Mouse (Mus musculus) olfactory bulb, adult 2 months (tissue): ENCODE results near the gene Ggt7. TPM values are rescaled to one million over a fixed set of nuclear protein-coding genes. Genes with fewer than 3 reads are reported as not detected.

ENCODE experiments used
- H3K27ac ChIP-seq: fragments of 200-500 bp; 2 replicates; pipeline ENCODE4 v1.5.1; 2012; ENCODE audit warnings: low read depth, low read length; ENCODE audit not compliant: insufficient read depth
- H3K4me1 ChIP-seq: fragments of 200-500 bp; 2 replicates; pipeline ENCODE4 v1.6.1; 2012; ENCODE audit warnings: low read length; ENCODE audit not compliant: control insufficient read depth, insufficient read depth
- H3K4me3 ChIP-seq: fragments of 200-500 bp; 2 replicates; pipeline ENCODE4 v1.5.1; 2012; ENCODE audit warnings: mild to moderate bottlenecking, low read depth, low read length, moderate library complexity; ENCODE audit not compliant: insufficient read depth
- CTCF ChIP-seq: fragments of 200-500 bp; IDR thresholded peaks from 2 replicates; pipeline ENCODE4 v1.5.1; 2012; ENCODE audit warnings: low read depth, mild to moderate bottlenecking, low read length, moderate library complexity; ENCODE audit not compliant: insufficient read depth
- POLR2A ChIP-seq: fragments of 200-500 bp; IDR thresholded peaks from 2 replicates; pipeline ENCODE4 v1.6.1; 2012; ENCODE audit warnings: mild to moderate bottlenecking, low read depth, low read length, moderate library complexity; ENCODE audit not compliant: insufficient read depth
- WGBS: fragments of 180-500 bp; shearing (Covaris S2); methylation state at CpG from one replicate; pipeline ENCODE4 v1.1.7; 2018; 5-methylcytosine and 5-hydroxymethylcytosine counted together
- polyA plus RNA-seq: library from polyadenylated mRNA; stranded (reverse); fragments of >200 nt; gene quantifications from 2 replicates; pipeline ENCODE4 v1.2.4, GENCODE M21; 2012; ENCODE audit warnings: low replicate concordance; ENCODE audit not compliant: missing spikeins, insufficient read depth, insufficient read length

The Ggt7 gene
- not detected in 2 replicates for polyA plus RNA-seq

DNA sequence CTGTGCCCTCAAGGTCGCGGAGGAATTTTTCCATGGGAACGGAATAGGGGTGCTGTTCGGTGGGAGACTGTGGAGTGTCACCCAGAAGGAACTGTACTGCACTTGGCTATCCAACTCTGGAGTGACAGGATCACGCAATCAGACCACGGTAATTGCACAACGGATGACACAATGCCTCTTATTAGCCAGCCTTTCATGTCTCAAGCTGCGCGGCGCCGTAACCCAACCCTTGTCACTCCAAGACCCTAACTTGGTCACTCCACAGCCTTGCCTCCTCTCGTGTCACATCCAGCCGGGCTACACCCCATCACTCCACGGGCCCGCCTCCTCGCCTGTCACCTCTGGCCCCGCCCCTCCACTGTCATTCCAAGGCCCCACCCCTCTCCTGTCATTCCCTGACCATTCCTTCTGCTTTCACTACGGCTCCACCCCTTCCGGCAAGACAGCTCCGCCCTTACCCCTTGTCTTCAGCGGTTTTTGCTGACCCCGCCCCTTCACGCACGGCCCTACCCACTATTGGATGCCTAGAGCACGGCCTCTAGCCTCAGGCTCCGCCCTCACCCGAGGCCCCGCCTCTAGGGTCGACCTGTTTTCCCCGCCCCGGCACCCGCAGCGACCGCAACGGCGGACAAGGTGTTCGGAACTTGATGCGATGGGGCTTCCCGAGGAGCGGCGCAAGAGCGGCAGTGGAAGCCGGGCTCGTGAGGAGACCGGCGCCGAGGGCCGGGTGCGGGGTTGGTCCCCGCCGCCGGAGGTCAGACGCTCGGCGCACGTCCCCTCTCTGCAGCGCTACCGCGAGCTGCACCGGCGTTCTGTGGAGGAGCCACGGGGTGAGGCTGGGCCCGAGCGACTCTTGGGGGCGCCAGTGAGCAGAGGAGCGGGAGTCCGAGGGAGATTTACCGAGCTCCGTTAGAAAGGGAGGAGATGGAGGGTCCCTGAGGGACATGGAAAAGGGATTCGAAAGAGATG is at the start of gene Ggt7, which contains the start of gene Acss2:
TSS of gene Ggt7 (minus strand) at position 783 of the 969 bp plus-strand sequence.
TSS of gene Acss2 (plus strand) at position 494 of the 969 bp plus-strand sequence.
- H3K4me1 ChIP-seq = peaks cover 13% of the 10 kb centered on the region
- H3K27ac ChIP-seq = peak within 1 kb of the TSS; percentile 47; the same call in 1 of the 2 replicates
- peak; percentile 62 for TF ChIP-seq CTCF
- TF ChIP-seq POLR2A = peak; percentile 62
- 1% methylated on average over 70 of the region's 70 CpGs for WGBS
- H3K4me3 ChIP-seq = peak within 1 kb of the TSS; percentile 81

DNA sequence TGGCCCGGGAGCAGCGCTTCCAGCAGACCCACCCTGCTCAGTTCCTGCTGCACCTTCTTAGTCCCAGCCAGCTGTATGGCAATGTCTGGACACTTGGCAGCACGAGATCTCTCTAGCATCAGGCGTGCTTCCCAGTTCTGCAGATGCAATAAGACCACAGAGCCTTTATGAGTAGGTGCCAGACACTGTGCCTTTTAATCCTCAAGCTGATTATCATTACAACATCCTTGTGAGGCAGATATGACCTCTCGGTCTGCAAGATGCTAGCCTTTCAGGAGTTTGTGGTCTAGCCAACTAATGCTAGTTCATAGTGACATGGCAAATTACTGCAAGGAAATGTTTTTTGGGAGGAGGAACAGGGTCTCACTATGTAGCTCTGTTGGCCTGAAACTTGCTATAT is 49.7 kb upstream of the Ggt7 start:
- no peak overlapping the region for H3K27ac ChIP-seq
- no peak overlapping the region for H3K4me3 ChIP-seq
- WGBS = 78% methylated on average over 5 of the region's 5 CpGs
- TF ChIP-seq CTCF (no peak), POLR2A (no peak)
- H3K4me1 ChIP-seq = no peaks in the 10 kb centered on the region

DNA sequence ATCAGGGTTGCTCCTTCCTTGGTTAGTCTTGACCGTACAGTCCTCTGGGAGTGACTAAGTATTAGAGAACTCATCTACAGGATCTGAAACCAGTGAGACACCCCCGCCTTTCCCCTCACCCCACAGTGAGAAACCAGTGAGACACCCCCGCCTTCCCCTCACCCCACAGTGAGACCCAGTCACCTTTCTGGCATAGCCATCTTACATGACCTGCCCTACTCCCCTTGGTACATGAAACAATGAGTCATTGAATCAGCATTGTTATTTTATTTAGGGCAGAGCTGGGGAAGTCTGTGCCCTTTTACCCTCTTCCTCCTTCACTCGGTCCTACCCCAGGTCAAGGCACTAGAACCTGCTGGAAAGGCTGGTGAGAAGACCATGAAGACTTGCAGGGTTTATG is 44.9 kb upstream of the Ggt7 start:
- H3K4me1 ChIP-seq = no peaks in the 10 kb centered on the region
- 88% methylated on average over 4 of the region's 4 CpGs for WGBS

DNA sequence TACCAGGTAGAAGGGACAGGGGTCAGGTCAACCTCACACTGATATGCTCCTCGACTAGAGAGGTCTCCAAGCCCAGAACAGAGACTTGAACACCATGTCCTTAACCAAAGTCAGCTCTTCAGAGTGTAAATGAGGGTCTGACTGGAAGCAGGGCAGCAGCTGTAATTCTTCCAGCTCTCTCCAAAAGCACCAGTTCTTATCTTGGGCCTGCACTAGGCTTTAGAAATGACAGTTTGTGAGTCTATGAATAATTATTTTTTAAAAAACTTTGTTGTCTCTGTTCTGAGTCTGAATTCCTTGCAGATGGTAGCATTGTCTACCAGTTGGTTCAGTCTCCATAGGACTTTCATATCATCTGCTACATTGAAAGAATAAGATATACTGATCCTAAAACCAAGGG is 44.2 kb upstream of the Ggt7 start:
- Histone ChIP-seq H3K27ac (no peak overlapping the region), H3K4me3 (no peak overlapping the region), H3K4me1 (no peaks in the 10 kb centered on the region)
- TF ChIP-seq POLR2A (no peak), CTCF (no peak)
- WGBS = 66% methylated on average over 1 of the region's 1 CpGs

More for the DNA sequence above, 44.9 kb upstream of the Ggt7 start:
- H3K4me3 ChIP-seq = no peak overlapping the region
- TF ChIP-seq POLR2A = no peak
- TF ChIP-seq CTCF = no peak
- H3K27ac ChIP-seq = no peak overlapping the region

DNA sequence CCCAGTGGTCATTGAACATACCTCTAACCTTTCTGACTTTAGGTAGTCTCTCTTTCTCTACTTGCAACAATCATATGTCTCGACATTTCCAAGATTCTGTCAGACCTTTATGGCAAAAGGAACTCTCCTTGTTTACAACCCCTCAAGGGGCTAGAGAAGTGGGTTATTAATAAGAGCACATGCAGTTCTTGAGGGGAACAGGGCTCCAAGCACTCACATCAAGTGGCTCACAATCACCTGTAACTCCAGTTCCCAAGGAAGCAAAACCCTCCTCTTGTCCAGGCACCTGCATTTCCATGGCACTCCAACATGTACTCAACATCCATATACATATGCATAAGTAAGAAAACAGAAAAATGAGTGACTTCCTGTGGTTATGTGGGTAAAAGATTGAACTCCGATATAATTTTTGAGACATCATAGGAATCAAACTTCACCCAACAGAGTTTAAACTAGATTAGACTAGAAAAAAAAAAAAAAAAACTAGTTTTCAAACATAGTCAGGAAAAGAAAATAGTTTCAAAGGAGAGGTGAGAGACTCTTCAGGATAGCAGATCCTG is 36.5 kb upstream of the Ggt7 start:
- 89% methylated on average over 2 of the region's 2 CpGs for WGBS

DNA sequence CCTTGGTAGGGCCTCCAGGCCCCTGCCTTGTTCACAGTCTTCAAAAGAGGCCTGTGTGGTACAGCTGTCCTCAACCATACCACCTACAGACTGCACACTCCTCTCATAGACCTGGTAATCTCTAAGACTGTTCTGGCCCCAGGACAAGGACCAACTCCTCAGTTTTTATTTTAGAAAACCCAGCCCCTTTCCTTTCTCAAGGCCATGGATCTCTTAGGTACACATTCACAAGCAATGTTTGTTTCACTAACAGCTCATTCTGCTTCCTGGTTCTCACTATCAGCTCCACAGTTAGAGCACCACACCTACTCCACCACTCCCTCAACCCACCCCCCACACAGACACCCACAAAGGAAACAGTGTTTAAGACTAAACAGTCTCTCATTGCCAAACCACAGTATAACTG is 34.9 kb upstream of the Ggt7 start:
- no peak overlapping the region for H3K27ac ChIP-seq
- TF ChIP-seq POLR2A (no peak), CTCF (no peak)
- no peak overlapping the region for H3K4me3 ChIP-seq
- no peaks in the 10 kb centered on the region for H3K4me1 ChIP-seq

More for the DNA sequence above, 36.5 kb upstream of the Ggt7 start:
- H3K4me3 ChIP-seq = no peak overlapping the region
- no peaks in the 10 kb centered on the region for H3K4me1 ChIP-seq
- no peak overlapping the region for H3K27ac ChIP-seq
- TF ChIP-seq CTCF (no peak), POLR2A (no peak)

DNA sequence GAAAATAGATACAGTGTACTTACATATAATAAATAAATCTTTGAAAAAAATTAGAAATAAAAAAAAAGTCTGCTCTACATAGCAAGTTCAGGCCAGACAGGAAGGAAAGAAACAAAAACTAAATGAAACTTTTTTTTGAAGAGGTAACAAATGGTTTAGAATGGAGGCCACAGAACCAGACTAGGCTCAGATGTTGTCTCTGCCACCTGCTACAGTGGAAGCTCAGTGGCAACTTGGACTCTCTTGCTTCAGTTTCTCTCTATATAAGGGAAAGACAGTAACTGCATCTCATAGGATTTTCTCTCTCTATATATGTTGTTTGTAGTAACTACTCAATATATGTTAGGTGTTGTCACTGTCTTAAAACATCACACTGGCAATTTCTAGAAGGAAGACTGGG is 34.3 kb upstream of the Ggt7 start:
- Histone ChIP-seq H3K4me3 (no peak overlapping the region), H3K27ac (no peak overlapping the region), H3K4me1 (no peaks in the 10 kb centered on the region)
- no peak for TF ChIP-seq CTCF
- no peak for TF ChIP-seq POLR2A

DNA sequence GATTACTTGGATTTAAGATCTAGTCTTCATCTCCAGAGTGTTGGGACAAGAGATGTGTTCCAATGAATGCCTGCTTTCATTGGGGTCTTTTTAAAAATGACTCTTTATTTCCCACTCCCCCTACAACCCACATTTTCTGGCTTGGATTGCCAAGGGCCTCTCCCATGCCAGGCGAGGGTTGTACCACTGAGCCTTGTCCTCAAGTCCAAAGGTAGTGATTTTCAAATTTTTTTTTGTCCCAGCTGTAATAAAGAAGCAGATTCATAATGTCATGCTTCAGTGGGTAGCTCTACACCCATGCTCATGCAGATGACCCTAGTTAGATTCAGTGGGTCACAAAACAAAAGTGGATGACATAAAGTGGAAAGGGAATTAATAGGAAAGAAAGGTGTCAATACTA is 28.9 kb upstream of the Ggt7 start:
- H3K4me1 ChIP-seq = no peaks in the 10 kb centered on the region
- H3K4me3 ChIP-seq = no peak overlapping the region
- TF ChIP-seq CTCF (no peak), POLR2A (no peak)
- no peak overlapping the region for H3K27ac ChIP-seq
- 66% methylated on average over 1 of the region's 1 CpGs for WGBS
